Mouse (Mus musculus) mouse embryonic stem cell (cell line): ENCODE data around the gene Ager.

Experiments used
- in situ Hi-C, 2 experiments: fragments of 300-500 bp; cut with MboI; formaldehyde crosslinking; loops; 1 replicate in 1 of 2; 3 replicates in 1 of 2; pipeline ENCODE4 v1.14.3; 2019 to 2020; ENCODE audit warnings: low sequenced_read_pairs in 2 of 2, low pct_unique_long_range_greater_than_20kb in 1 of 2, mixed read lengths in 1 of 2; ENCODE audit not compliant: unreplicated experiment in 1 of 2

The Ager gene

GRCm38 (mm10) chr17:34626062-34626772, 28.6 kb downstream of the Ager start:
- in situ Hi-C loops, result loop anchor here in 1 of 2 experiments (5.0 kb wide), 1 partner anchor 49 kb away; no protein-coding TSS in a partner anchor

DNA sequence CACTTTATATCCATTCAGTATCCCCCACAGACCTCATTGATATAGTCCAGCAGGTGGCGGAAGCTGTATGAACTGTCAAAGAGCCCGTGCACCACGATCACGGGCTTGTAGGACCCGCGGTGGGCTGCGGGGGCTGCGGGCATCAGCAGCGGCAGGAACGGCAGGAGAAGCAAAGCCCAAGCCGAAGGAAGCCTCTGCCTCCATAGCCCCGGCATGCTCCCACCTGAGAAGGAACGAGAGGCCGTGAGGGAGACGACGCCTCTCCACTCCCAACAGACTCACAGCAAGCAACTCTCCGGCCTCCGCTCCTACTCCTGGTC, 29.1 kb downstream of the Ager start:
- in situ Hi-C loops, result loop anchor here in 1 of 2 experiments (5.0 kb wide), 1 partner anchor 49 kb away; no protein-coding TSS in a partner anchor

DNA sequence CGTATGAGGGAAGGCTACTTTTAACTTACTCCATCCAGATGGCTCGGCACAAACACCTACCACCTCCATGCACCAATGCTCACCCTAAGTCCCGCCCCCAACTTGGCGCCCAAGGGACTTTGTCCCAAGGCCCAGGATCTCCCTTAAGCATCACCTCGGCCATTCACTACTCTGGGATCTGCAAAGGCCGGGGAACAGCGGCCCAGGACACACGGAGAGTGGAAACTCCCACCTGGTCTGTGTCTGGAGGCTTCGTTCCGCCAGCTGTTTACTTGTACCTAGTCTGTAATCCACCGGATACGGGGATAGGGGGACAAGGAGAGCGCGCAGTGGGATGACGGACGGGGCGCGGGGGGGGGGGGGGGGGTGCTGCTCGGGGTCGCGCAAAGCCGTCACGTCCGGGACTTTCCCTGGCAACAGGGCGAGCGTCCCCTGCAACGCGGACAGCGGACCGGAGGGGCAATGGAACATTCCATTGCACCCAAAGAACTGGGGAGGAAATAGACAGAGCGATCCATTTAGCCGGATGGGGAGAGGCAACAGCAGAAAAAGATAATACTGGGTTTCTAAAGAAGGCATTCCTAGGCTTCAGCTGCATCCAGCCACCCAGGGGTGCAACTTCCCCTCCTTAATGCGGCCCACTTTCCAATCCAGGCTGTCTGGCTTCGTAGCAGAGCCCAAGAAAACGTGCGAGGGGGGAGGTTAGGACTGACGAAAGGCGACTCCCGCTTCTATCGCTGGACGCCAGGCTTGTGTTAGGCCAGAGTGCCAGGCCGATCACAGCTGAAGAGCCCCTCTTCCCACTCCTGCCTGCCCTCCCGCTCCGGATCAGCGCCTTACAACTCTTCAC, 29.7 kb downstream of the Ager start:
- in situ Hi-C loops, result loop anchor here in 1 of 2 experiments (5.0 kb wide), 1 partner anchor 50 kb away; no protein-coding TSS in a partner anchor

DNA sequence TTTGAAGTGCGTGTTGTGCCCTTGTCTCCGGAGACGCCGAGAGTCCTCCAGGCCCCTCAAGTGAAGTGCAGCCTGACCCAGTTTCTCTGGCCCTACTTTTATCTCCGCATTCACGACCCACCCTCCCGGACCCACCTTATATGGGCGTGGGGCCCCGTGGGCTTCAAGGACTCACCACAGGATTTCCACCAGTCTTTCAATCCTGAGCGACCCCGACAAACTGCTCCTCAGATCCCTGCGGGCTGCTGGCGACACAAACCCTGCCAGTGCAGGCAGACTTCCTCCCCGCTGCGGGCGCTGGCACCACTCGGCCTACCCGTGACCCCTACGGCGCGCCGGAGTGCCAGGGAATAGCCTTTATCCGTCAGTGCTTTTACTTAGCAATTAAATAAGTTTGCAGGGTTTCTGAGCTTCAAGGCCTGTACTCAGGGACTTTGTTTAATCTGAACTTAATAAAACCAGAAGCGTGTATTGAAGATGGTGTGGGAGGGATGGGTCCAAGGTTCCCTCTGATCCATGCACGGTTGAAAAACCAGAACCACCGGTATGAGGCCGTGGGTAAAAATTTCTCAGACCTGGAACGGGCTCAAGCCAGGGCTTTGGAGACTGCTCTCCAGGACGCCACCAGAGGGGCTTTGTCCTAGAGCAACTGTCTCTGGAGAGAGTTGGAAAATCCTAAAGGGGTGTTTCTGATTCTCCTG, 30.4 kb downstream of the Ager start, which contains the start of gene Ppt2:
TSS of gene Ppt2 (minus strand) at position 568 of the 701 bp plus-strand sequence.
- in situ Hi-C loops, result loop anchor here in 1 of 2 experiments (5.0 kb wide), 1 partner anchor 51 kb away; no protein-coding TSS in a partner anchor

- in situ Hi-C loops, result loop anchor here in 1 of 2 experiments (5.0 kb wide), 1 partner anchor 51 kb away; no protein-coding TSS in a partner anchor
Observed at GRCm38 (mm10) chr17:34628644-34628967, 30.9 kb downstream of the Ager start.

- in situ Hi-C loops, result loop anchor here in 1 of 2 experiments (5.0 kb wide), 1 partner anchor 52 kb away; no protein-coding TSS in a partner anchor
Observed at GRCm38 (mm10) chr17:34629221-34629751, 31.6 kb downstream of the Ager start, which contains the start of gene Prrt1. Gene Prrt1 (plus strand): TSS chr17:34629533.

GRCm38 (mm10) chr17:34629796-34630603, 32.3 kb downstream of the Ager start:
- in situ Hi-C loops, result loop anchor here in 1 of 2 experiments (5.0 kb wide), 1 partner anchor 53 kb away; no protein-coding TSS in a partner anchor

DNA sequence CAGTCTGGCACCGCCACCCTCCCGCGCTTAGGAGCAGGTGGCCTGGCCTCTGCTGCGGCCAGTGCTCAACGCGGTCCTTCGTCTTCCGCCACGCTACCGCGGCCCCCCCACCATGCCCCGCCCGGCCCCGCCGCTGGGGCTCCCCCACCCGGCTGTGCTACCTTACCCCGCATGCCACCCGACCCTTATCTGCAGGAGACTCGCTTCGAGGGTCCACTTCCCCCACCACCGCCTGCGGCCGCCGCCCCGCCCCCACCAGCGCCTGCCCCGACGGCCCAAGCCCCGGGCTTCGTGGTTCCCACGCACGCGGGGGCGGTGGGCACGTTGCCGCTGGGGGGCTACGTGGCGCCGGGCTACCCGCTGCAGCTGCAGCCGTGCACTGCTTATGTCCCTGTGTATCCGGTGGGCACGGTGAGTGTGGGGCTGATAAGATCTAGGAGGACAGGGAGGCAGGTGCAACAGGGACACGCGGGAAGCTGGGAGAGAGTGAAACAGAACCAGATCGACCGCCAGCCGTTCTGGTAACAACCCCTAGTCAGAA, 33.2 kb downstream of the Ager start:
- in situ Hi-C loops, result no loop called here

DNA sequence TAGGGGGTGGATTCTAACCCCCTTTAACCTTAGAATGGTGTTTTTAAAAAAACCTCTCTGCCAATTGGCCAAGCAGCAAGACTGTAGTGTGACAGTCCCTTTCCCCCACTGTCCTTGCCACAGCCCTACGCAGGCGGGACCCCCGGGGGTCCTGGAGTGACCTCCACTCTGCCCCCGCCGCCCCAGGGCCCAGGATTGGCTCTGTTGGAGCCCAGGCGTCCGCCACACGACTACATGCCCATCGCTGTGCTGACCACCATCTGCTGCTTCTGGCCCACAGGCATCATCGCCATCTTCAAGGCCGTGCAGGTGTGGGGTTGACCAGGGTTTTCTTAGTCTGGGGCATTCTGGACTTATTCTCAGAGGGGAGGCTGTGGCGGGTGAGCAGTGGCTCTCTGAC, 34.0 kb downstream of the Ager start:
- in situ Hi-C loops, result no loop called here

DNA sequence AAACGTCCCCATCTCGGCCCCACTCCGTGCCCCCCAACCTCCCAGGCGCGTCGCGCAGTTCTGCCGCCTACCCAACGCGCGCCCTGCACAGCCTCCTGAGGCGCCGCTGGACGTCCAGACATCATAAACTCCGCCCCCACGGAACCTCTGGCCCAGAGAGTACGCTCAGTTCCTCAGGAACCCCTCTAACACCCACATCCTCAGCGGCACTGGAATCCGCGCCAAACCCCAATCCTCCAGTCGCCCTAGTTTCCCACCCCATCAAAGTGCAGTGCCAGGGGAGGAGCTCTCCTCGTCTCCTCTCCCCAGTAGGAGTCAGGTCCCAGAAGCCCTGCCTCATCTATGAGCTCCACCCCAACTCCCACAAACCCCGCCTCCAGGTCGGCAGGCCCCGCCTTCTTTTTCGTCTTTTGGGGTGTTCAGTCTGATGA, 34.6 kb downstream of the Ager start:
- in situ Hi-C loops, result no loop called here

GRCm38 (mm10) chr17:34635671-34636070, 38.0 kb downstream of the Ager start:
- in situ Hi-C loops, result no loop called here

DNA sequence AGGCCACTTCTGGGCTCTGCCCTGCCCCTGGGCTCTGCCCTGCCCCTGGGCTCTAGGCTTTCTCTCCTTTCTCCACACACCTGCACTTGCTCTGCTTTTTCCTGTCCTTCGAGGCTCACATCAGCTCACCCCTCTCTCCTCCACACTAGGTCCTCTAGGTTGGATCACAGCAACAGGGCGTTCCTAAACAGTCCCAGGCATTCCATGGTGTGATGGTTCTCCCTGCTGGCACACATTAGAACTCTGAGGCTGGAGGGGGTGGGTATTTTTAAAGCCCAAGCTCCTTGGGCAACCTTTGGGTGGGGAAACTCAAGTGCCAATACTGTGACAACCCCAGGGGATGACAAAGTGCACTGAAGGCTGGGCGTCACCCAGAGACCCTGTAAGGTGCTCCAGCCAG, 39.8 kb downstream of the Ager start:
- in situ Hi-C loops, result no loop called here

DNA sequence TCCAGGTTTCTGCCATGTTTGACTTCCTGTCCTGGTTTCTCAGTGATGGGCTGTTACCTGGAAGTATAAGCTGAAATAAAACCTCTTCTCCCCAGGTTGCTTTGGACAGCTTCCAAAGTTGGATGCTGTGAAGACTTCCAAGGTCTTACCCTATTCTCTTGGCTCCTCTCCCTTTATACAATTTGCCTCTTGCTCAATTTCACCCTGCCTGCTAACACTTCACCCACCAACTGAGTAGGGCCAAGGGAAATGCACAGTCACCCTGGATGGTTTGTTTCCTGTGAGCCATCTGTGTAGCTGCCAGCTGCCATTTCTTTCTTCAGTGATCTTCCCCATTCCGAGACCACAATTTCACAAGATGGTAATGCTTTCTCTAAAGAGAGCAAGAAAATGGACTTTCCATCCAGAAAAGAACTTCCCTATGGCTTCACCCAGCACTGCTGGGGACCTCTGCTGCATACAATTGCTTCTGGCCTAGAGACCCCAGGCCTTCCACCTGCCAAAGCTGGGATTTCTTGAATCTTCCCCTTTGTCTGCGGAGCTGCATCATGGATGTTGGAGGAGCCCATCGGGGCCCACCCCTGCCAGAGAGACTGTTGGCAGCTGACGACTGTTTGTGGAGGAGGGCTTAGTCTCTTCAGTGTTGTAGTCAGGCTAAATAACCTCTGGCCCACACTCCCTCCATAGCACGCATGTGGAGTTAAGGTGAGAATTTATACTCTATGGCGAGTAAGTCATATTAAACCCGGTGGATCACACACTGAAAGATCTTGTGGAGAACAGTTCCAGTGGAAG, 42.0 kb downstream of the Ager start:
- in situ Hi-C loops, result loop anchor here in 1 of 2 experiments (10.0 kb wide), 1 partner anchor 305 kb away; no protein-coding TSS in a partner anchor

GRCm38 (mm10) chr17:34640778-34641601, 43.3 kb downstream of the Ager start:
- in situ Hi-C loops, result loop anchor here in 1 of 2 experiments (10.0 kb wide), 1 partner anchor 304 kb away; no protein-coding TSS in a partner anchor

DNA sequence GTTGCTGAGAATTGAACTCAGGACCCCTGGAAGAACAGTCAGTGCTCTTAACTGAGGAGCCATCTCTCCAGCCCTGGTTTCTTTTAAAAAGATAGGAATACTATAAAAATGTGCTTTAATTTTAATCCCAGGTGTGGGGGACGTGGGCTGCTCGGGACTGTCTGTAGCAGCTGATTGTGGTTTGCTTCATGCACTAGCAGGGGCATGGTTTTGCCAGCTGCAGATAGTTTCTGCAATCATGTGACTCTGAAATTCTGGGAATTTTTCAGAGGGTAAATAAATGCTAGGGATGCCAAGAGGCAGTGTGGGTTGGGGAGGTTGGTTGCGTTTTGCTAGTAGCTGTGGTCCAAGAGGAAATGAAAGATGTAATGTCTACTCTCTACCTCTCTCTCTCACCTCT, 44.3 kb downstream of the Ager start:
- in situ Hi-C loops, result loop anchor here in 1 of 2 experiments (10.0 kb wide), 1 partner anchor 303 kb away; no protein-coding TSS in a partner anchor

GRCm38 (mm10) chr17:34643379-34643778, 45.7 kb downstream of the Ager start:
- in situ Hi-C loops, result loop anchor here in 1 of 2 experiments (10.0 kb wide), 1 partner anchor 301 kb away; no protein-coding TSS in a partner anchor
